Mouse (Mus musculus): ENCODE measurements around the gene Cela3b.

Gene Cela3b

GRCm38 (mm10) chr4:137375314-137376278 is 54.7 kb downstream of the Cela3b start:
- no peak for DNase-seq (ENCODE audit: low spot score)

- DNase-seq (ENCODE audit: low spot score), result no peak
Measured at GRCm38 (mm10) chr4:137373711-137374110, 56.6 kb downstream of the Cela3b start.

- DNase-seq (ENCODE audit: low spot score), result no peak
Measured at GRCm38 (mm10) chr4:137371596-137372523, 58.5 kb downstream of the Cela3b start.

Measured in lung, postnatal 25 days (tissue).